Mouse (Mus musculus) lung, postnatal 0 days (tissue): ENCODE measurements around the gene Iqcf1.

Experiments
- CTCF ChIP-seq: IDR thresholded peaks from 2 replicates; pipeline ENCODE4 v1.5.1; 2016; ENCODE audit warnings: antibody characterized with exemption, mild to moderate bottlenecking
- EP300 ChIP-seq: IDR thresholded peaks from 2 replicates; pipeline ENCODE4 v1.6.1; 2016; ENCODE audit warnings: antibody characterized with exemption, mild to moderate bottlenecking, control low read depth

GRCm38 (mm10) chr9:106469776-106470175 is 30.0 kb upstream of the Iqcf1 start:
- TF ChIP-seq EP300 (no peak), CTCF (no peak)
